14 mouse cellular contexts compared by ENCODE assay signal in genomic region chr11:18990244-18990677, GRCm38 (mm10). TPM values are rescaled to one million over a fixed set of nuclear protein-coding genes. Genes with fewer than 3 reads are reported as not detected.
DNase-seq lines count a peak whose midpoint lies in the region; ATAC-seq and TF ChIP-seq lines count a peak whose summit lies in the region.
"Had no signal": no experiment of that assay in that cellular context is flagged by ENCODE, and none has a peak within 500 bp of the region (broad histone marks: within the 10 kb centered on the region; RNA-seq: fewer than 3 reads in every experiment).

No protein-coding gene starts in this region.

- peaks cover 25% of the 10 kb centered on the region; the same call in 1 of the 2 replicates for H3K36me3 ChIP-seq in kidney, postnatal 0 days (ENCODE audit: insufficient read depth, low read length)
- no peaks in the 10 kb centered on the region for H3K36me3 ChIP-seq in forebrain, postnatal 0 days (ENCODE audit: insufficient read depth)
- peaks cover 28% of the 10 kb centered on the region for H3K36me3 ChIP-seq in midbrain, embryonic 12.5 days

- no peaks in the 10 kb centered on the region for H3K9me3 ChIP-seq in kidney, postnatal 0 days (replicated peaks; ENCODE audit: low read length)
- H3K9me3 ChIP-seq in forebrain, postnatal 0 days (ENCODE audit: low read length): no peaks in the 10 kb centered on the region
- no peaks in the 10 kb centered on the region for H3K9me3 ChIP-seq in midbrain, embryonic 12.5 days
- H3K9me3 ChIP-seq: embryonic facial prominence, embryonic 13.5 days had no signal

- H3K4me1 ChIP-seq in kidney, postnatal 0 days (replicated peaks; ENCODE audit: insufficient read depth, low read length): no peaks in the 10 kb centered on the region
- H3K4me1 ChIP-seq in forebrain, postnatal 0 days (ENCODE audit: insufficient read depth): peaks cover 14% of the 10 kb centered on the region; the same call in 1 of the 2 replicates
- peaks cover 33% of the 10 kb centered on the region for H3K4me1 ChIP-seq in midbrain, embryonic 12.5 days

- WGBS in kidney, postnatal 0 days: 66% methylated on average over 6 of the region's 6 CpGs
- 13% methylated on average over 6 of the region's 6 CpGs for WGBS in forebrain, postnatal 0 days
- WGBS in midbrain, embryonic 12.5 days: 19% methylated on average over 6 of the region's 6 CpGs

- H3K27me3 ChIP-seq in kidney, postnatal 0 days (ENCODE audit: insufficient read depth, low read length): no peaks in the 10 kb centered on the region
- H3K27me3 ChIP-seq in forebrain, postnatal 0 days (ENCODE audit: insufficient read depth, low read length): no peaks in the 10 kb centered on the region
- H3K27me3 ChIP-seq in midbrain, embryonic 12.5 days: peaks cover 12% of the 10 kb centered on the region; the same call in 1 of the 2 replicates
- H3K27me3 ChIP-seq: embryonic facial prominence, embryonic 13.5 days had no signal

- H3K27ac ChIP-seq in kidney, postnatal 0 days: no peak overlapping the region
- no peak overlapping the region; the same call in 1 of the 2 replicates for H3K27ac ChIP-seq in forebrain, postnatal 0 days (ENCODE audit: low read depth, low read length)
- H3K27ac ChIP-seq in midbrain, embryonic 12.5 days (replicated peaks): peak overlapping the region; percentile 67
- H3K27ac ChIP-seq: left cerebral cortex, adult 2 months had no signal

- H3K4me2 ChIP-seq in kidney, postnatal 0 days (ENCODE audit: low read length): no peak overlapping the region
- H3K4me2 ChIP-seq in forebrain, postnatal 0 days (ENCODE audit: low read depth): peak overlapping the region; percentile 23; the same call in 1 of the 2 replicates
- peak overlapping the region; percentile 34 for H3K4me2 ChIP-seq in midbrain, embryonic 12.5 days (replicated peaks)
- H3K4me2 ChIP-seq: embryonic facial prominence, embryonic 13.5 days had no signal

- H3K9ac ChIP-seq in kidney, postnatal 0 days (ENCODE audit: low read depth, low read length): no peak overlapping the region
- 0 out of 2 replicates have a peak overlapping the region, but pooled peaks have one; percentile 10 for H3K9ac ChIP-seq in forebrain, postnatal 0 days
- no peak overlapping the region for H3K9ac ChIP-seq in midbrain, embryonic 12.5 days (replicated peaks)
- H3K9ac ChIP-seq: embryonic facial prominence, embryonic 13.5 days had no signal

- no peak for ATAC-seq in kidney, postnatal 0 days (replicated peaks; ENCODE audit: low FRiP score, low read depth)
- peak; percentile 59; the same call in 1 of the 2 replicates for ATAC-seq in forebrain, postnatal 0 days
- peak; percentile 67; the same call in 1 of the 2 replicates for ATAC-seq in midbrain, embryonic 12.5 days (ENCODE audit: low FRiP score, low read depth)

- DNase-seq in kidney, postnatal 0 days (ENCODE audit: low spot score): peak; percentile 33
- DNase-seq in kidney, postnatal 25 days: no peak
- no peak for DNase-seq in forebrain, postnatal 0 days
- peak; percentile 66 for DNase-seq in retina, postnatal 1 day
- DNase-seq in right cerebral cortex, adult 2 months (ENCODE audit: low spot score in 2 of 2): no peak
- no peak for DNase-seq in right cerebral cortex, postnatal 36 days (ENCODE audit: low spot score in 2 of 2)
- no peak for DNase-seq in ovary, postnatal 36 days (ENCODE audit: low spot score)
- DNase-seq: cerebellum, postnatal 10 days; liver; lung, postnatal 10 days; thymus, postnatal 4 days had no signal

- H3K4me3 ChIP-seq in kidney, postnatal 0 days (replicated peaks; ENCODE audit: low read depth, low read length): no peak overlapping the region
- H3K4me3 ChIP-seq in forebrain, postnatal 0 days (ENCODE audit: low read depth, low read length): no peak overlapping the region
- H3K4me3 ChIP-seq in midbrain, embryonic 12.5 days: no peak overlapping the region
- H3K4me3 ChIP-seq: embryonic facial prominence, embryonic 13.5 days; left cerebral cortex, adult 2 months had no signal

- TF ChIP-seq CTCF in kidney, postnatal 0 days (IDR thresholded peaks at IDR 0.05; ENCODE audit: low read depth): no peak
- TF ChIP-seq CTCF in forebrain, postnatal 0 days (IDR thresholded peaks at IDR 0.05; ENCODE audit: low read depth): no peak

RNA-seq across cellular contexts. Expression of gene Meis1, which starts 28.5 kb away (rescaled TPM):
- 59.0 and 66.7 TPM in 2 replicates for polyA plus RNA-seq in kidney, postnatal 0 days (2015; fragmentation: Nextera tagmentation; extraction: Ambion mirVana)
- total RNA-seq in forebrain, postnatal 0 days (2014; rRNA removed): 15.8 and 16.9 TPM in 2 replicates
- 11.4 and 12.5 TPM in 2 replicates for polyA plus RNA-seq in forebrain, postnatal 0 days (2015; fragmentation: Nextera tagmentation; extraction: Ambion mirVana)
- polyA plus RNA-seq in midbrain, embryonic 12.5 days (2016; fragmentation: Nextera tagmentation; extraction: Ambion mirVana): 40.5 and 44.8 TPM in 2 replicates

Comparison
In these comparisons a context has a peak if more than half of its experiments do, and no peak if none do; other contexts are left out.
1. DNase-seq: peak in kidney, postnatal 0 days (single experiment) and retina, postnatal 1 day (single experiment); none in kidney, postnatal 25 days (0 of 2), forebrain, postnatal 0 days (single experiment), right cerebral cortex, adult 2 months (0 of 2), right cerebral cortex, postnatal 36 days (0 of 2) and ovary, postnatal 36 days (single experiment).